27 mouse cellular contexts compared by ENCODE assay signal in the genomic region with DNA sequence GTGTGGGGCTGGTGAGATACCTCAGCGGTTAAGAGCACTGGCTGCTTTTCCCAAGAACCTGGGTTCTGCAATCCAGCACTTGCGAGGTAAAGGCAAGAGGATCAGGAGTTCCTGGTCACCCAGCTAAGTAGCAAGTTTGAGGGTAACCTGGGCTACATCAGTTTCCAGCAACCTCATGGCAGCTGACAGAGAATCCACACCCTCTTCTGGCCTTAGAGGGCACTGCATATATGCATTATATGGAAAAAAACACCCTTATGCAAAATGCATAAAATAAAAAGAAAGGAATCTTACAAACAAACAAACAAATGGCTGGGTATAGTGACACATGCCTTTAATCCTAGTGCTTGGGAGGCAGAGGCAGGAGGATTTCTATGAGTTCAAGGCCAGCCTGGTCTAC. TPM values are rescaled to one million over a fixed set of nuclear protein-coding genes. Genes with fewer than 3 reads are reported as not detected.
A peak's percentile ranks its signal among the peaks of the same experiment; 100 is the strongest.
DNase-seq lines count a peak whose midpoint lies in the region; ATAC-seq and TF ChIP-seq lines count a peak whose summit lies in the region.
"Had no signal": no experiment of that assay in that cellular context is flagged by ENCODE, and none has a peak within 500 bp of the region (broad histone marks: within the 10 kb centered on the region; RNA-seq: fewer than 3 reads in every experiment).

No protein-coding gene starts in this region.

- no peaks in the 10 kb centered on the region for H3K9me3 ChIP-seq in liver, postnatal 0 days (ENCODE audit: low read length)
- no peaks in the 10 kb centered on the region for H3K9me3 ChIP-seq in liver, embryonic 12.5 days (replicated peaks)
- H3K9me3 ChIP-seq in E14TG2a.4 (ENCODE audit: low read length): no peaks in the 10 kb centered on the region
- H3K9me3 ChIP-seq: embryonic facial prominence, embryonic 13.5 days; forebrain, embryonic 12.5 days; heart, embryonic 15.5 days; hindbrain, embryonic 15.5 days; limb, embryonic 10.5 days; lung, embryonic 15.5 days; midbrain, embryonic 10.5 days had no signal

- 96% methylated on average over 2 of the region's 2 CpGs for WGBS in heart, adult 2 months
- WGBS in liver, postnatal 0 days (ENCODE audit: insufficient replicate concordance): 76% methylated on average over 2 of the region's 2 CpGs
- WGBS in liver, embryonic 12.5 days (ENCODE audit: insufficient replicate concordance): 70% methylated on average over 2 of the region's 2 CpGs
- 95% methylated on average over 2 of the region's 2 CpGs for WGBS in small intestine, adult 2 months

- H3K4me3 ChIP-seq in heart, adult 2 months: no peak overlapping the region
- no peak overlapping the region for H3K4me3 ChIP-seq in liver, postnatal 0 days (ENCODE audit: low read depth, low read length)
- H3K4me3 ChIP-seq in liver, embryonic 12.5 days: no peak overlapping the region
- no peak overlapping the region for H3K4me3 ChIP-seq in E14TG2a.4 (replicated peaks; ENCODE audit: low read length)
- H3K4me3 ChIP-seq in small intestine, adult 2 months (ENCODE audit: low read depth, low read length): no peak overlapping the region
- H3K4me3 ChIP-seq: embryonic facial prominence, embryonic 13.5 days; erythroblast, embryonic 14.5 days; forebrain, embryonic 12.5 days; heart, embryonic 15.5 days; hindbrain, embryonic 15.5 days; limb, embryonic 10.5 days; lung, embryonic 15.5 days; midbrain, embryonic 10.5 days had no signal

- H3K79me2 ChIP-seq in heart, adult 2 months (replicated peaks; ENCODE audit: control insufficient read depth, insufficient read depth, low read length): 0 out of 2 replicates have a peak, but pooled peaks cover 2% of the 10 kb centered on the region

- H3K4me1 ChIP-seq in heart, adult 2 months (ENCODE audit: control insufficient read depth, insufficient read depth, low read length): peaks cover 32% of the 10 kb centered on the region
- H3K4me1 ChIP-seq in liver, postnatal 0 days (ENCODE audit: insufficient read depth): peaks cover 44% of the 10 kb centered on the region
- H3K4me1 ChIP-seq in liver, embryonic 12.5 days: peaks cover 69% of the 10 kb centered on the region
- peaks cover 8% of the 10 kb centered on the region for H3K4me1 ChIP-seq in E14TG2a.4 (replicated peaks; ENCODE audit: low read depth, low read length)
- H3K4me1 ChIP-seq in small intestine, adult 2 months (ENCODE audit: control insufficient read depth, insufficient read depth, insufficient read length, low read length): peaks cover 23% of the 10 kb centered on the region

- peak; percentile 44 for TF ChIP-seq CTCF in heart, adult 2 months (IDR thresholded peaks at IDR 0.05)
- TF ChIP-seq CTCF in liver, postnatal 0 days (IDR thresholded peaks at IDR 0.05; ENCODE audit: low read depth): peak; percentile 45
- 0 out of 2 replicates have a peak, but pooled peaks have one; percentile 15 for TF ChIP-seq CTCF in E14TG2a.4 (conservative IDR thresholded peaks at IDR 0.05; ENCODE audit: low read length)
- TF ChIP-seq CTCF in small intestine, adult 2 months (IDR thresholded peaks at IDR 0.05; ENCODE audit: extremely low read depth, insufficient read length, insufficient replicate concordance, low read depth, low read length): peak; percentile 10; the same call in 1 of the 2 replicates

- no peak for ATAC-seq in liver, postnatal 0 days
- ATAC-seq in liver, embryonic 12.5 days: no peak
- ATAC-seq: Patski had no signal

- H3K4me2 ChIP-seq in liver, postnatal 0 days (ENCODE audit: low read depth, low read length): no peak overlapping the region
- no peak overlapping the region for H3K4me2 ChIP-seq in liver, embryonic 12.5 days
- H3K4me2 ChIP-seq: embryonic facial prominence, embryonic 13.5 days; forebrain, embryonic 12.5 days; heart, embryonic 15.5 days; hindbrain, embryonic 15.5 days; lung, embryonic 15.5 days had no signal

- H3K9ac ChIP-seq in heart, adult 2 months (ENCODE audit: low read depth, low read length): no peak overlapping the region
- H3K9ac ChIP-seq in liver, postnatal 0 days (replicated peaks): no peak overlapping the region
- H3K9ac ChIP-seq in liver, embryonic 12.5 days: no peak overlapping the region
- H3K9ac ChIP-seq: embryonic facial prominence, embryonic 13.5 days; forebrain, embryonic 12.5 days; heart, embryonic 15.5 days; hindbrain, embryonic 15.5 days; lung, embryonic 15.5 days had no signal

- TF ChIP-seq POLR2A in heart, adult 2 months (IDR thresholded peaks at IDR 0.05; ENCODE audit: insufficient read depth, low read depth, low read length): no peak
- TF ChIP-seq POLR2A in small intestine, adult 2 months (IDR thresholded peaks at IDR 0.05; ENCODE audit: low read depth, low read length): no peak

- no peak for TF ChIP-seq EP300 in heart, adult 2 months (IDR thresholded peaks at IDR 0.05; ENCODE audit: insufficient read depth, low read depth, low read length)
- no peak for TF ChIP-seq EP300 in liver, postnatal 0 days (IDR thresholded peaks at IDR 0.05; ENCODE audit: low read depth)

- H3K27ac ChIP-seq in heart, adult 2 months: no peak overlapping the region
- H3K27ac ChIP-seq in liver, postnatal 0 days (ENCODE audit: low read depth): no peak overlapping the region
- no peak overlapping the region for H3K27ac ChIP-seq in liver, embryonic 12.5 days
- no peak overlapping the region for H3K27ac ChIP-seq in small intestine, adult 2 months (ENCODE audit: insufficient read depth, low read depth, low read length)
- H3K27ac ChIP-seq: embryonic facial prominence, embryonic 13.5 days; forebrain, embryonic 12.5 days; heart, embryonic 15.5 days; hindbrain, embryonic 15.5 days; limb, embryonic 10.5 days; lung, embryonic 15.5 days; macrophage; midbrain, embryonic 10.5 days had no signal

- DNase-seq in heart, adult 2 months: no peak
- DNase-seq in heart, postnatal 25 days (ENCODE audit: low spot score): no peak
- DNase-seq in liver, postnatal 0 days: no peak
- no peak for DNase-seq in retina, embryonic 14.5 days (ENCODE audit: low spot score)
- DNase-seq: adrenal gland, postnatal 36 days; cerebellum, postnatal 14 days; embryo, embryonic 11 days; heart, postnatal 4 days; kidney, adult 11 months; kidney, postnatal 4 days; layer of hippocampus, adult 9-11 months; liver; right cerebral cortex, postnatal 25 days; thymus, adult 2 months had no signal

- peaks cover 20% of the 10 kb centered on the region for H3K36me3 ChIP-seq in heart, adult 2 months (ENCODE audit: control insufficient read depth, insufficient read depth, low read length)
- H3K36me3 ChIP-seq in liver, postnatal 0 days (replicated peaks; ENCODE audit: insufficient read depth, low read length): no peaks in the 10 kb centered on the region
- H3K36me3 ChIP-seq in liver, embryonic 12.5 days: no peaks in the 10 kb centered on the region
- no peaks in the 10 kb centered on the region for H3K36me3 ChIP-seq in E14TG2a.4 (ENCODE audit: insufficient read depth, low read length)
- H3K36me3 ChIP-seq in small intestine, adult 2 months (ENCODE audit: control insufficient read depth, insufficient read depth, low read length): no peaks in the 10 kb centered on the region
- H3K36me3 ChIP-seq: embryonic facial prominence, embryonic 13.5 days; forebrain, embryonic 12.5 days; heart, embryonic 15.5 days; hindbrain, embryonic 15.5 days; limb, embryonic 10.5 days; lung, embryonic 15.5 days; midbrain, embryonic 10.5 days had no signal

- H3K27me3 ChIP-seq in heart, adult 2 months (ENCODE audit: control insufficient read depth, insufficient read depth, low read length): no peaks in the 10 kb centered on the region
- no peaks in the 10 kb centered on the region for H3K27me3 ChIP-seq in liver, postnatal 0 days (ENCODE audit: insufficient read depth, low read length)
- H3K27me3 ChIP-seq in liver, embryonic 12.5 days (replicated peaks): no peaks in the 10 kb centered on the region
- no peaks in the 10 kb centered on the region for H3K27me3 ChIP-seq in E14TG2a.4 (ENCODE audit: insufficient read depth, low read length)
- H3K27me3 ChIP-seq in small intestine, adult 2 months (ENCODE audit: control insufficient read depth, insufficient read depth, low read length): no peaks in the 10 kb centered on the region
- H3K27me3 ChIP-seq: embryonic facial prominence, embryonic 13.5 days; forebrain, embryonic 12.5 days; heart, embryonic 15.5 days; hindbrain, embryonic 15.5 days; lung, embryonic 15.5 days; Patski had no signal

- intact Hi-C loops in heart, adult 2 months (cut with DNase I): no loop called here
- intact Hi-C loops in heart, postnatal 25 days (cut with DNase I): loop anchor here (5.0 kb wide), 1 partner anchor 54 kb away; the partner anchor contains the start of gene Crtc3

RNA-seq across cellular contexts. Expression of gene Crtc3, which starts 55.0 kb away (rescaled TPM):
- 10 to 100 TPM; 11.0 to 12.9 TPM for total RNA-seq in heart, adult 2 months (2021)
- 11.6 and 14.3 TPM in 2 replicates for polyA plus RNA-seq in heart, adult 2 months (2012; rRNA removed)
- 10 to 100 TPM; 14.3 to 15.7 TPM for total RNA-seq in heart, postnatal 25 days (2021)
- polyA plus RNA-seq in liver, postnatal 0 days (2015; fragmentation: Nextera tagmentation; extraction: Ambion mirVana): 4.1 and 5.4 TPM in 2 replicates
- 7.0 and 7.1 TPM in 2 replicates for polyA plus RNA-seq in liver, embryonic 12.5 days (2016; fragmentation: Nextera tagmentation; extraction: Ambion mirVana)
- 11.0 and 15.7 TPM in 2 replicates for polyA plus RNA-seq in small intestine, adult 2 months (2012; rRNA removed)
